Mouse (Mus musculus) layer of hippocampus, adult 2 months (tissue): ENCODE data around the gene Defb21. TPM values are rescaled to one million over a fixed set of nuclear protein-coding genes. Genes with fewer than 3 reads are reported as not detected.

Source experiments
- DNase-seq, 2 experiments: peaks; one replicate each; pipeline ENCODE4 v3.0.0; 2022; ENCODE audit warnings: low spot score in 2 of 2
- H3K27ac ChIP-seq: fragments of 200-600 bp; 2 replicates; pipeline ENCODE4 v1.8.1; 2022
- H3K4me3 ChIP-seq: fragments of 200-600 bp; 2 replicates; pipeline ENCODE4 v1.8.1; 2022; ENCODE audit warnings: mild to moderate bottlenecking
- CTCF ChIP-seq: fragments of 200-600 bp; conservative IDR thresholded peaks from 2 replicates; pipeline ENCODE4 v1.8.1; 2022; ENCODE audit warnings: antibody characterized with exemption, mild to moderate bottlenecking, moderate library complexity
- long read RNA-seq, 2 experiments: library from polyadenylated mRNA; stranded (forward); transcript quantifications; one replicate each; pipeline ENCODE4 v2.0.0; 2021; ENCODE audit warnings: borderline mapping rate in 2 of 2
- total RNA-seq, 2 experiments: library from RNA; stranded (reverse); gene quantifications; 2 replicates each; pipeline ENCODE4 v1.2.3; 2021

Defb21 gene
- not detected for total RNA-seq
- long read RNA-seq, experiment 1: 0 reads
- long read RNA-seq, experiment 2: 0 reads

DNA sequence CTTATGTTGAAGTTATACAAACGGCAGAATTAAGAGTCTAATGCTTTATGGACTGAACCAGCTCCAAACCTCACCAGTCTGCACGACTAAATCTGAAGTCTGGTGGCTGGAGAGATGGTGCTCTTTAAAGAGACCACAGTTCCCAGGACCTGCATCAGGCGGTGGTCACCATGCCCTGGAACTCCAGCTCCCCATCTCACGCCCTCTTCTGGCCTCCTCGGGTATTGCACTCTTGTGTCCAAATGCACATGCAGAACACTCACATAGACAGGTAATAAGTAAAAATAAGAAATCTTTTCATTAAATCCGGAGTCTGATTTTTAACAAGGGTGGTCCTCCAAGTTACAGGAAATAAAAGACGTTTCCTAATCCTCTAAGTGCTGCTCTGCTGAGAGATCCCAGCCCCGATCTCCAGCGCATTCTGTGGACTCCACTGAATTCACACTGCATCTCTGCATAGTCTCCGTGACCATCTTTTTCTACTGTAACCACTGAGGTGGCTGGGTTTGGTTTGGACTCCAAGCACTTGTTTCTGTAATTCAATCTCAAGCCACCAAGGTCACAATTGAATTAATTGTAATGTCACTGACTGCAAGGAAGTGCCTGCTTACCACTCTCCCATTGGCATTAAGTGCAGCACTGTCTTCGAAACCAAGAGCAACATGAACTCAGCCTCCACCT, at the start of gene Defb21:
Gene Defb21, plus strand, starts transcription at position 631 of the 681 bp plus-strand sequence.
- Histone ChIP-seq H3K4me3 (no peak within 1 kb of the TSS), H3K27ac (no peak within 1 kb of the TSS)
- DNase-seq: no peak
- peak; percentile 57 for TF ChIP-seq CTCF

DNA sequence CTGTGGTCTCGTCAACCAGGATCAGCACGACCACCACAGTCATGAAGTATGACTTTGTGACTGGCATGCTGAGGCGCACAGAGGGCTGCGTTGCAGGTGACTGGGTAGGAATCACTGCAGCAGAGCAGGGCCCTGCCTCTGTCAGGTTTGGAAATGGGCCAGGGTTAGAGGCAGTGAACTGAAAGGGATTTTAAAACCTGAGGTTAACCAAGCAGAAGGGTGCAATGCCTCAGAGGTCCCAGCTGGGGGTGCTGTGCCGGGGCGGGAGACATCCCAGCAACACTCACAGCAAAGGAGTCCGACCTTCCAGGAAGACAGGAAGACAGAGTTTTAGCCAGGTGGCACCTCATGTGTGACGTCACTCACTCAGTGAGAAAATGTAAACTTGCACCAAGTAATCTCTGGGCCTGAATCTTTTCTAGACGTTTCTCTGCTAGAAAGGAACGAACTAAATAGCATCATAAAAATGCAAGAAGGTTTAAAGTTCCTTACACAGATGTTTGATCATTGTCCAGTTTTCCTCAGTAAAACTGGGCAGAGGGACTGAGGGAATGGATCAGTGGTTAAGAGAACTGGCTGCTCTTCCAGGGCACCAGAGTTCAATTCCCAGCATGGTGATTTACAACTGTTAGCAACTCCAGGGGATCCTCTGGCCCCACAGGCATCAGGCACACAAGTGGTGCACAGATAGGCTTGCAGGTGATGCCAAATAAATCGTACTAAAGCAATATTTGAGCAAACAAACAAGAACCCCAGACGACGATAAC, 32.4 kb upstream of the Defb21 start, which contains the start of gene Defb29:
Gene Defb29, minus strand, starts transcription at position 155 of the 767 bp plus-strand sequence.
- peak; percentile 38 for TF ChIP-seq CTCF
- Histone ChIP-seq H3K27ac (no peak within 1 kb of the TSS), H3K4me3 (no peak within 1 kb of the TSS)
- no peak for DNase-seq

DNA sequence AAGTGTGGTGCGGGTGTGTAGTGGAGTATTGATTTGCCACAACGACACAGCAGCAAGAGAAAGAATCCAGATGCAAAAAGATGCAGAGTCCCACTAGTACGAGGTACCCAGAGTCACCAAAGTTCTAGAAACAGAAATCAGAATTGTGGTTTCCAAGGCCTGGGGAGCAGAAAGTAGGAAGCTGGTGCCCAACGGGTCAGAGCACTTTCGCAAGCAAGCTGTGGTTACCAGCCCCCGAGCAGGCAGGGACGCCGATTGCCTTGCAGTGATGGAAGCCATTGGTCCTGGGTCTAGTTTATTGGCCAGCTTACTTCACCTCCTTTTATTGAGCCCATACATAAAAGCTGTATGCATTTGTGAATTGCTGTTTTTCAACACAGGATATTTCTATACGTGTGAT, 30.6 kb upstream of the Defb21 start:
- no peak overlapping the region for H3K4me3 ChIP-seq
- no peak for TF ChIP-seq CTCF
- H3K27ac ChIP-seq: no peak overlapping the region
- DNase-seq: no peak

DNA sequence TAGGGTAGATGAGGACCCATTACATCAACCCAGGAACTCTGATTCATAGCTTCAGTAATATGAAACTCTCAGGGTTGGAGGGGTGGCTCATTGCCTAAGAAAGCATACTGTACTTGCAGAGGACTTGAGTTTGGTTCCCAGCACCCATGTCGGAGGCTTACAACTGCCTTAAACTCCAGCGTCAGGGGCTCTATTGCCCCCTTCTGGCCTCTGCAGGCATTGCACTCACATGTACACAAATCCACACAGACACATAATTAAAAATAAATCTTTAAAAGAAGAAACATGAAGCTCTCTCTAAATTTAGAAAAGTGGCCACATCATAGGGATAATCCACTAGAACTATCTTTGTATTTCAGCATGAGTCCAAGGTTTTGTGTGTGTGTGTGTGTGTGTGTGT, 29.6 kb upstream of the Defb21 start:
- Histone ChIP-seq H3K4me3 (no peak overlapping the region), H3K27ac (no peak overlapping the region)
- peak; percentile 47 for TF ChIP-seq CTCF
- no peak for DNase-seq

DNA sequence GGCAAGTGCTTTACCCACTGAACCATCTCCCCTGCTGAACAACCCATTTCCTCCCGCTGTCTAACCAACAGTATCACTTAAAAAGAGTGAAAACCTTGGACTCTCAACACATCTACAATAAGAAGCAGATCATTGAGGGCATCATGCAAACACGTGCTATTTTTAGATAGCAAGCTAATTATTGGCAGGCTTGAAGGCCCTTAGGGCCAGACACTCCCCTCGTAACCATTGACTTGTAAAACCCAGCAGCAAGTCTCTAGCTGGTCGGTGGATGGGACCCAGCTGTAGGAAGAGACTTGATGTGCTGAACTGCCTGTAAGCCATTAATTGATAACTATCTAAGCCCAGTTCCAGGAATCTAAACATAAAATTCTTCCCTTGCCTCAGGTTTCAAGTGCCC, 29.1 kb upstream of the Defb21 start:
- DNase-seq: no peak
- no peak for TF ChIP-seq CTCF

DNA sequence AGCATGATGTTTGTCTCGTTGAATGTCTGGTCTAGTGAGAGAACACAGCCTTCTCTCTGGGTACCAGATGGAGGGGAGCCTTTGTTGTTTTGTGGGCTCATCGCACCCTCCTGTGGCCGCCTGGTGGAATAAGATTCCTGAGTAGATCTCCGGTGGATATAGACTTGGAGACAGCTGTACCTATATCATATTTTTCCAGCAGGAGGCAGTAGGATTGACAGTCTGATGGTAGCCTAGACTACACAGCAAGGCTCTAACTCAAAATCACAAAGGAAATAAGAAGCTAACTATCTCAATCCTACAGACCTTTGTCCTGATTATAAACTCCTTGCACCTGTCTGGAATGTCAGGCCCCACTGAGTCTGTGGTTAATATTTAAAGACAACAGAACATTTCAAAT, 27.9 kb upstream of the Defb21 start:
- H3K27ac ChIP-seq: no peak overlapping the region
- no peak overlapping the region for H3K4me3 ChIP-seq
- DNase-seq: peak; percentile 74 to 86
- peak; percentile 87 for TF ChIP-seq CTCF

More for the DNA sequence above, 29.1 kb upstream of the Defb21 start:
- H3K27ac ChIP-seq: no peak overlapping the region
- H3K4me3 ChIP-seq: no peak overlapping the region

DNA sequence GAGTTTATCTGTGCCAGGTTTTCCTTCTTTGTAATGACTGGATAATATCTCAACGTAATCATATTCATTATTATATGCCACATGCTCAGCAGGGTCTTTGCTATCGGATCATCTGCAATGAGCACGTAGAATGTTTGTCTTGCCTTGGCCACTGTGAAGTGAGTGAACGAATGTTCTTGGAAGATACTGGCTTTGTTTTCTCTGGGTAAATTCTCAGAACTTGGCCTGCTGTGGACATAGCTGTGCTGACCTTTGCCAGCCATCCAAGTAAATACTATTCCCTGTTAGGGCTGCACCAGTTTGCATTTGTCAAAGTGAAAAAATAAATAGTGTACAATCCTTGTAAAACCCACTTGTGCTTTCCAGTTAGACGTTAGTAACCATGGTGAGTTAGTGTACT, 24.4 kb upstream of the Defb21 start:
- DNase-seq: no peak
- no peak for TF ChIP-seq CTCF
- no peak overlapping the region for H3K4me3 ChIP-seq
- H3K27ac ChIP-seq: no peak overlapping the region

DNA sequence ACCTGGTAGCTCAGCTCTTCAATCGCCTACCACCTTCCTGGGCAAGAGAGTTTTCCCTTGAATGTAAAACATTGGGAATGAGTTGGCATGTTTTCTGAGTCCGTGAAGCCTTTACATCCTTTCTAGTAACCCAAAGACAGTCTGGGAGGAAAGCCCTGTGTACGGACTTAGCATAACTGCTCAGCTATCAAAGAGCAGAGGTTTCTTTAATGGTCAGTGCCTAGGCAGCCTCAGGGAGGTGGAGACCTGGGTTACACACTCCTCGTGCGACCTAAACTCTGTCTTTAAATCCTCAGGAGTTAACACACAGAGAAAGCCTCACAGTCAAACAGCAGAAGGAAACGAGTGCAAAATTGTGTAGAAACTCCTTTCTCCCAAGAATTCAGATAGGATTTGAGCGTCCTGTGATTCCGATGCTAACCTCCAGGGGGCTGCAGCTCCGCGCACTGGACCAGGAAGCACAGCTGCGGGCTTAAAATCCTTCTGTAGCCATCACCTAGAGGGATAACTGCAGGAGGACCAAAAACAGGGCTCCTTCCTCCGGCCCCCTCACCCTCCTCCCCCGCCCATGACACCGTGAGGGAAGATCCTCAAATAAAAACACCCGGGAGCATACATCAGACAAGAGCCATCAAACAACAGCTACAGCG, 18.6 kb upstream of the Defb21 start:
- TF ChIP-seq CTCF: peak; percentile 92
- peak; percentile 28 to 61 for DNase-seq
- no peak overlapping the region for H3K4me3 ChIP-seq

DNA sequence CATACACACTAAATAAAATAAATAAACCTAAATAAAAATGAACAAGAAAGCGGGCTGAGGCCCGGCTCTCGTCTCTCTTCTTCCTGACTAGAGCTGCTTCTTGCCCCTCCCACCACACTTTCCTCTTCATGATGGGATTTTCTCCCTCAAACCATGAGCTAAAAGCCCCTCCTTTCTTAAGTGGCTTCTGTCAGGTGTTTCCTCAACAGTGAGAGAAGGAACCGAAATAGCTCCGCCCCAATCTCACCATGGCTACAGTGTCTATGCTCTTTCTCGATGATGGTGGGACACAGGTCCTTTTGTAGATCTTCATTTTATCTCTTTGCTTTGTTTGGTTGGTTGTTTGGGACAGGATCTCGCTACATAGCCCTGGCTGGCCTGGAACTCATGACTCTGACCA, 15.9 kb upstream of the Defb21 start:
- no peak overlapping the region for H3K4me3 ChIP-seq

More for the DNA sequence above, 18.6 kb upstream of the Defb21 start:
- no peak overlapping the region for H3K27ac ChIP-seq

DNA sequence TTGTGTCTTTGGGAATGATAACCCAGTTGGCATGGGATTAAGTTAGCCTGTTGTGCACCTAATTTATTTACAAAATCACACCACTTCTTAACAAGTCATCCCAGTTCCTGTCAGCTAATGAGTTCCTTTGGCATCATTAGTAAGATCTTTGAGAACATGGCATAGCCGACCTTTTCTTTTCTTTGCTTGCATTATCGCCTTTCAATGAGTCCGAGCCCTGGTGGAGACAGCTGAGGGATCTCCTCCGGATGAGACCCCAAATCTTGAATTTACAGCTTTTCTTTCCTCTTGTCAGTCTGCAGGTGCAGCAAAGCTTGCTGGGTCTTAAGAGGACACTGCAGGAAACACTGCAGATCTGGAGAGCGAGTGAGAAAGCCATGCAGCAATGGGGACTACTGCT, 3.5 kb upstream of the Defb21 start, which contains the start of gene Gm17416:
Gene Gm17416, plus strand, starts transcription at position 301 of the 400 bp plus-strand sequence.
- TF ChIP-seq CTCF: no peak
- H3K4me3 ChIP-seq: no peak within 1 kb of the TSS
- no peak within 1 kb of the TSS for H3K27ac ChIP-seq
- DNase-seq: no peak

More for the DNA sequence above, 15.9 kb upstream of the Defb21 start:
- no peak overlapping the region for H3K27ac ChIP-seq
- no peak for TF ChIP-seq CTCF
- DNase-seq: no peak

DNA sequence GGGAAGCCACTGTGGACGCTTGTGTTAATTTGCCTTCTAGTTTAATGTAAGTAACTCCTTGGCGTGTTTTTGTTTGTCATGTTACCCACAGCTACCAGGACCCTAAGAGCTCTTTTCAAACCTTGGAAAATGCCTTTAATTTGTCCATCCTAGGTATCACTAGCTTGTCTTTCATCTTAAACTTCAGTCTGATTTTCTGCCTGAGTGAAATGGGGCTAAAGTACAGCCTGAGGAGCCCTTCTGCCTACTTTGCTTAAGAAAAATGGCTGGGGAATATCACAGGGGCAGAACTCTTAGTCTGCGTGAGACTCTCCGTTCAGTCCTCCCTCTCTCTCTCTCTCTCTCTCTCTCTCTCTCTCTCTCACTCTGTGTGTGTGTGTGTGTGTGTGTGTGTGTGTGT, 2.7 kb upstream of the Defb21 start:
- Histone ChIP-seq H3K4me3 (no peak overlapping the region), H3K27ac (no peak overlapping the region)
- no peak for TF ChIP-seq CTCF
- no peak for DNase-seq

DNA sequence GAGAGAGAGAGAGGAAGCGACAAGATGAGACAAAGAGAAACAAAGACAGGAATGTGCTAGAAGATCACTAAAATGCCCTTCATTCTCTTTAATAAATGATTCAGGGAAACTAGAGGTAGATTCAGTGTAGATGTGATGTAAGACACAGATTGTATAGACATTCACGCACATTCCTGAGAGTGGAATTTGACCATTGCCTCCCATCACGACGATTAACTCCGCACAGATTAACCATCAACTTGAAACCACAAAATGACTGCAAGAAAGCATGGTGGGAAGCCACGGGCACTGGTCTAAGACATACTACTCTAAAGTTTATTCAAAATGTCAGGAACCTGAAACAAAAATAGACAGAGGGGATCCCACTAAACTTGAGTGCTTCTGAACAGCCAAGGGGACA, 2.2 kb upstream of the Defb21 start:
- TF ChIP-seq CTCF: no peak

DNA sequence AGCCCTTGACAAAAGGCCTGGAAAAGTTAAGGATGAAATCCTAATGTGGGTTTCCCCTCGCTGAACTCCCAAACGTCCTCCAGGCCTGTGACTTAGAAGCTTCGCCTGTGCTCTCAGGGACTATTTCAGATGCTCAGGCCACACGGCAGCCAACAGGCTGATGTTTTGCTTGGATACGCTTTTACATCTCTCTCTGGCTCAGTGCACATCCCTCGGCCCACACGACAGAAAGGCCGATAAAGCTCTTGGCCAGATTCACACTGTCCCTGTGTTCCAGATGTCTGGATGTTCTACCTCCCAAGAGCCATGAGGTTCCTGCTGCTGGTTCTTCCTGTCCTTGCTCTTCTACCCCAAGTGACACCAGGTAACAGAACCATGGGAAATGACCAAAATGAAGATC, 940 bp downstream of the Defb21 start:
- no peak for DNase-seq
- no peak overlapping the region for H3K27ac ChIP-seq
- no peak overlapping the region for H3K4me3 ChIP-seq
- TF ChIP-seq CTCF: no peak

More for the DNA sequence above, 2.2 kb upstream of the Defb21 start:
- no peak for DNase-seq
- Histone ChIP-seq H3K27ac (no peak overlapping the region), H3K4me3 (no peak overlapping the region)
